Mouse (Mus musculus) ovary, adult 18-20 months (tissue): ENCODE results near the gene Ppm1l.
A peak's percentile ranks its signal among the peaks of the same experiment; 100 is the strongest.

Source experiments
- DNase-seq: peaks from one replicate; pipeline ENCODE4 v3.0.0; 2022; ENCODE audit warnings: low spot score, mixed read lengths

Ppm1l gene

GRCm38 (mm10) chr3:69316391-69317195 lies at the start of gene Ppm1l:
Gene Ppm1l, plus strand, starts transcription at chr3:69316861.
- DNase-seq, result peak; percentile 90

DNA sequence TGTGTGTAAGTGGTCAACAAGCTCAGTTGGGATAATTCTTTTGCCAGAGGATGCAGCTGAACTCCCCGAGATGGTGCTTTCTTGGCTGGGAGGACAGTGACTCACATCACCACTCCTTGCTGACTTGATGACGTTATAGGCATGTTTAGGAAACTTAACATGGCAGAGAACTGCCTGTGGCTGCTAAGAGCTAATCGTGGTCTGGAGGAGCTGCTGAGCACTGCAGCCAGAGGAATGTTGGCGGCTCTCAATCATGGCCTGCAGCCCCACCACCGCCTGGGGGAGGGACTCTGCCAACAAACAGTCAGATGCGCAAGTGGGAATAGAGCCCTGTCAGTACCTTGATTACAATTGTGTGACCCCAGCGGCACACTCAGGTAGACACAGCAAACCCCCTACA lies 44.8 kb upstream of the Ppm1l start:
- no peak for DNase-seq

- no peak for DNase-seq
Observed at GRCm38 (mm10) chr3:69274018-69274663, 42.5 kb upstream of the Ppm1l start.

- no peak for DNase-seq
Observed at GRCm38 (mm10) chr3:69274664-69275312, 41.9 kb upstream of the Ppm1l start.

DNA sequence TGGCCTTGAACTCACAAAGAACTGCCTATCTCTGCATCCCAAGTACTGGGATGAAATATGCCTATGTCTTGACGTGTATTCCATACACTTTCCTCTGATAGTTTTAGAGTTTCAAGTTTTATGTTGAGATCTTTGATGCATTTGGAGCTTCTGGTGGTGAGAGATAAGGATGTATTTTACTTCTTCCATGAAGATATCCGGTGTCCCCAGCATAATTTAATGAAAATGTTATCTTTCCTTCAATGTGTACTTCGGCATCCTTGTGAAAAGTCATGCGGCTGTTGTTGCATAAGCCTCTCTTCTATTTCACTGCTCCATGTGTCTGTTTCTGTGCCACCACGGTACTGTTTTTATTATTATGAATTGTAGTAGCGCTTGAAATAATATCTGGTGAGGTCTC lies 38.0 kb upstream of the Ppm1l start:
- no peak for DNase-seq

DNA sequence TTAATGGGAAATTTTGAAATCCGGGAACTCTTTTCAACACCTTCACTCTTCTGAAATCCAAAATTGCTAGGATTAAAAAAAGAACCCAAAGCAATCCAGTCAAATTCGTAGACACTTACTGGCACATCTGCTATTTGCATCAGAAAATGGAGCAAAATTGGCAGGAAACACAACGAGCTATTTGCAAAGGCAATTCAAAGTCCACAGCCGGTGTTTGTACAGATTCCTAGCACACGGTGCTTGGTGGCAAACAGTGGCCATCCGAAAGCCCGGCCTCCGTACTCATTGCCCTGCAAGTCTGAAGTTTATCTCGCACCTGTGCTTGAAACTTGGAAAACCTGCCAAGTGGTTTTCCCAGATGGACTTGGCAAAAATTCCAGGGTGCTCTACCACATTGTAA lies 34.3 kb upstream of the Ppm1l start:
- DNase-seq, result no peak

DNA sequence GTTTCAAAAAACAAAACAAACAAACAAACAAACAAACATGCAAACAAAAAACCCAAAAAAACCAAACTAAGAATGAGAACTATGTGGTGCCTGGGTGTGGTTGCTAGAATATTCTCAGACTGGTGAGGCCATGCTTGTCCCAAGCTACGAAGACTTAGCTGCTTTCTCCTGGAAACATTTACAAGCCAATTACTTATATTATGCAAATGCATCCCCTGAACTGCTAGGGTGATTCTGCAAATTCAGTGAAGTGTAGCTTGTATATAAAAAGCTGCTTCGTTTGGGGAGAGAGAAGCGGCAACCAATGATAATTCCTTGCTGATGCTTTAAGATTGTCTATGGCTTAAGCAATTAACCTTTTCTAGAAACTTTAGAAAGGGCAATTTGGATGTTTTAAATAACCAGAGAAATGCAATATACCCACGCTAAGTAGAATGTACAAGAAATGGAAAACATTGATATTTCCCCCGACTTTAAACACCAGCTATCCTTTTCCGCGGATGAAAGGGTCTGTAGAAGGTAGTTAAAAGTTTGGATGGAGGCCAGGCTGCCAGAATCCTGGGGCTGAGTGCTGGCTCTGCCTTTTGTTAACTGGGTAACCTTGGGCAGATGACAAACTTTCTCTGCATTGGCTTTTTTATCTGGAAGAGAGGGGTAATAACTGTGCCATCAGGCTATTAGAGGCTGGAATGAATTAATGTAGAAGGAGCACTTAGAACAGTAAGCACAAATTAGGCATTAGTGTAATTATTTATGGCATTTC lies 33.4 kb upstream of the Ppm1l start:
- DNase-seq, result no peak

- DNase-seq, result no peak
Observed at GRCm38 (mm10) chr3:69289833-69290232, 26.8 kb upstream of the Ppm1l start.

GRCm38 (mm10) chr3:69290294-69290693 lies 26.4 kb upstream of the Ppm1l start:
- DNase-seq, result peak; percentile 45

DNA sequence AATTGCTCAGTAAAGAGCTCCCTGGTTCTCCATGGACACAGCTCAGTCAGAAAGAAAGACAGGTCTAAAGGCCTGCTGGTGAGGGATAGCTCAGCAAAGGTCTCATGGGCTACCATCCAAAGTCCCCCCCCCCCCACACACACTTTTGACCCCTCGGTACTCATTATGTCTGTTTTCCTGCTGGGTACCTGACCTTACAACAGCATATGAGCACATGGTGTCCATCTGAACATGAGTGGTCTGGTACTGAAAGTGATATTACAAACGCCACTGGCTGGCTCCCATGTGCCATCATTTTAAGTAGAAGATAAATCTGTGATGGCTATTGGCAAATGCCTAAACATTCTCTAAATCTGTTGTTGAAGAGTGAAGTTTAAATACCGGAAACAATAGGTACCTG lies 25.8 kb upstream of the Ppm1l start:
- no peak for DNase-seq

DNA sequence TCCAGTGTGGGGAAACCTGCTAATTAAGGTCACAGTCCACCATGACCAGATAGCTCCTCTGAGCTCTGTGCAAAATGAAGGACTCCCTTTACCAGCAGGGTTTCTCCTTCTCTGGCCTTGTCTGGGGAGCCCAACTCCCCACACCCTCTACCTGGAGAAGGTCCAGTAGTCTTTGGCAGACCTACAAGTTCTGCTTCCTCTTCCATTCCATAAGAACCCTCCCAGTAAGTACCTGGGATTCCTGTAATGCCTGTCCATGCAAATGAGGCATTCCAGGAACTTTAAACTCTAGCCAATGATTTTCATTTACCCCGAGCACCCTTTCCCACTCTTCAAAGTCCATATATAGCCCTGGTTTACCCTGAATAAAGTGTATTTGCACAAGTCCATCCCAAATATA lies 24.0 kb upstream of the Ppm1l start:
- no peak for DNase-seq

DNA sequence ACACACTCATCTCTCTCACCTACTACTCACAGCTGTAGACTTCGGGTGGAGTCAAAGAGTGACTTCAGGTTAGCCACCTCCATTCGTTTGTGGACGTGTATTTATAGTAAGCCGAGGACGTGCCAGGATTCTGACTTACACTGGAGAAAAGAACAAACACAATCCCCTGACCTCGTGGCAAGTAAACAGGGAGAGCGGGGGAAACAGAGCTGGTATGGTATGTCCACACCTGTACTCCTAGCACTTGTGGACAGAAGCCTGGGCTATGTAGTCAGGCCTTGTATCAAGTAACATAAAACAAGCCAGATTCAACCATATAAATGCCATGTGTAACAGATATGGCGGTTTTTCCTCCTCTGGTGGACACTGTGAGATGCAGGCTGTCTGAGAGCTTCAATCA lies 20.4 kb upstream of the Ppm1l start:
- DNase-seq, result no peak

DNA sequence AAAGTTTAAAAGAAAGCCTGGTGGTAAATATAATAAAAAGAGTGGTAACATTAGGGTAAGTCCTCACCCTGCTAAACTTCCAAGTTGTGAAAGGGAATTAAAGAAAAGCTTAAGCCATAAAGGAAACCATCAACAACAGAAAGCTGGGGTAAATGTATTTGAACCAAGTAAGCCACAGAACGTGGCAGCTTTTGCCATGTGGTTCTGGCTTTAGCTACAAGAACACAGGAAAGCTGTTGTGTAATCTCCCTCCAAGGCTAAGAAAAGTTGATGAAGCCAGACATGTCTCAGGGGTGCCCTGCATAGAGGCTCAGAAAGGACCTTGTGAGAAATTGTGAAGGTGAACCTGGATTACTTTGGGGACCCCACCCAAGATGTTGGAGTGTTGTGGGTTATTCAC lies 16.5 kb upstream of the Ppm1l start:
- DNase-seq, result no peak

DNA sequence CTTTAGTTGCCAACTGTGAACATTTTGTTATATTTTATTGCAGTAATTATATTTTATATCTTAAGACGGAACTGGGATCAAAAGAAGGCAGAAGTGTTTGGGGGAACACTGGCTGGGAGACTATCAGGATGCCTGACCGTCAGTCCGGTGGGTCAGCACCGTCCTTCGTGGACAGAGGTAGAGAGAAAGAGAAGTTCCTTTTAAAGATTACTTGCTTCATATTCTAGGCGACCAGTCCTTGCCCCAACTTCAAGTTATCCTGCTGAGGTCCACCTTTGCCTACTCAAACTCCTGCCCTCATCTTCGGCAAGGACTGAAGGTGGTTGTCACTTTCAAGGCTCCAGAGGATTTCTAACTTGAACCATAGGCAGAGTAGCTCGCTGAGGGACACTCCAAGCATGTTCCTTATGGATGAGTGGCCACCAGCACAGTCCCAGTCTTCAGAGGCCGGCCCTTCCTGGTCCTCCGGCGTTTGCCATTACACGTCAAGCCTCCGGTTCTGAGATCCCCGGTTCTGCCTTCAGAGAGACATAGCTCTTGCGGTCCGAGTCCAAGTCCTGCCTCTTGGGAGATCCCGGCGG lies 761 bp upstream of the Ppm1l start:
- DNase-seq, result no peak

DNA sequence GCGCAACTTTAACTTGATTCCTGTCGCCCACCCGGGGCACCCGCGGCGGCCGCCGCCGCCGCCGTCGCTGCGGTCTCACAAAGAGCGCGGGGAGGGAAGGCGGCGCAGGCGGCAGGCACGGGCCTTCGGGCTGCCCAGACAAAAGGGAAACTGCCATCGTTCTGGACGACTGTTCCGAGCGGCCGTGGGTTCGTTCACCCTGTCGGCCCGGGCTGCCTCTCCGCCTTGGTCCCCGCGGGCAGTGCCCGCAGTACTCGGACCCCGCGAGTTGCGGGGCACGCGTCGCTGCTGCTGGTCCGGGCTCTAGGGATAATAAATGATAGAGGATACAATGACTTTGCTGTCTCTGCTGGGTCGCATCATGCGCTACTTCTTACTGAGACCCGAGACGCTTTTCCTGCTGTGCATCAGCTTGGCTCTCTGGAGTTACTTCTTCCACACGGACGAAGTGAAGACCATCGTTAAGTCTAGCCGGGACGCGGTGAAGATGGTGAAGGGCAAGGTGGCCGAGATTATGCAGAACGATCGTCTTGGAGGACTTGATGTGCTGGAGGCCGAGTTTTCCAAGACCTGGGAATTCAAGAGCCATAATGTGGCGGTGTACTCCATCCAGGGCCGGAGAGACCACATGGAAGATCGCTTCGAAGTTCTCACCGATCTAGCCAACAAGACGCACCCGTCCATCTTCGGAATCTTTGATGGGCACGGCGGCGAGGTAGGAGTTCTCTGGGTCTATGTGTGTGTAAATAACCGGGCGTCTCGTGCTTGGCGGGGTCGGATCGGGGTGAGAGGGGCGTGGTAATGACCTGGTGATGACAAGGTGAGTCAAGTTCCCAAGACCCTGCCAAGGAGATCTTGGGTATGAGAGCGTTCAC lies 827 bp downstream of the Ppm1l start:
- DNase-seq, result no peak

GRCm38 (mm10) chr3:69318131-69318951 lies 1.7 kb downstream of the Ppm1l start:
- DNase-seq, result no peak

DNA sequence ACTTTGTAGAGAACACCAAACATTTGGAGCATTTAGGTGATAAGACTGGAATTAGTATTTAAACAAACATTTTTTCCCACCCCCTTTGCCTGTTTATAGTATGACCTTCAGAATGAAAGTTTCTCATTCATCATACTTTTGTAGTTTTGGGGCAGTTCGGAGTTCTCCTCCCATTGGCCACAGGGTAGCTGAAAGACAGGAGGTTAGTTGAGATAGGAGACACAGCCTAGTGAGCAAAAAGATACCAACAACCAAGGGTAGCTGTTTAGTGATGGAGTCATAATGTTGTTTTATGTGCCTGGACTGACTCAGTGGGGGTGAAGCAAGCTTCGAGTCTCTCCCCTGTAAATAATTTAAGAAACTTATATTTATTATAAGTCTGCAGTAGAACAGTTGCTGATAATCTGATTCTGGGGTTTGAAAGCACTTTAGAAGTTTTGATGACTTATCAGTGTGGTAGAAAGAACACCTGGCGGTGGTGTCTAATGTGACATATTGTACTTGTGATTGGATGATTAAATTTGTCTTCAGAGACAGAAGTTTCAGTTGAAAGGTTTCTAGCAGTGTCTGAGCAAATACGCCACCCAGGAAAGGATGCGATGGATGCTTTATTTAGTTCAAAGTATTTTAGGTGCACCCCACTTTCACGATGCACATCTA lies 2.5 kb downstream of the Ppm1l start:
- no peak for DNase-seq

DNA sequence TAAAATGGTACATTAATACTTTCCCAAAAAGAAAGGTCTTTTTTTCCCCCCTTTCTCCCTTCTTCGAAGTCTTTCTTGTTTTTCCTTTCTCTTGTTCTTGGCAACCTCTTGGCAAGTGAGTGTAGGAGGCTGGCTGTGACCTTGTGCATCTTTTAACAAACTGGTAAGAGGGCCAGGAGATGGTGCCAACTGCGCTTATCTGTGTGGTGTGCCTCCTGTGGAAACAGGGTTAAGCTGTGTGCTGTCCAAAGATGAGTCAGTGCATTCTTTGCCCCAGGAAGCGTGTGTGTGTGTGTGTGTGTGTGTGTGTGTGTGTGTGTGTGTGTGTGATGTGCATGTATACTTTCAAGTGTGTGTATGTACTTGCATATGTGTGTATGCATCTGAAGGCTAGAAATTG lies 7.3 kb downstream of the Ppm1l start:
- DNase-seq, result peak; percentile 87

GRCm38 (mm10) chr3:69329910-69330309 lies 13.2 kb downstream of the Ppm1l start:
- no peak for DNase-seq

DNA sequence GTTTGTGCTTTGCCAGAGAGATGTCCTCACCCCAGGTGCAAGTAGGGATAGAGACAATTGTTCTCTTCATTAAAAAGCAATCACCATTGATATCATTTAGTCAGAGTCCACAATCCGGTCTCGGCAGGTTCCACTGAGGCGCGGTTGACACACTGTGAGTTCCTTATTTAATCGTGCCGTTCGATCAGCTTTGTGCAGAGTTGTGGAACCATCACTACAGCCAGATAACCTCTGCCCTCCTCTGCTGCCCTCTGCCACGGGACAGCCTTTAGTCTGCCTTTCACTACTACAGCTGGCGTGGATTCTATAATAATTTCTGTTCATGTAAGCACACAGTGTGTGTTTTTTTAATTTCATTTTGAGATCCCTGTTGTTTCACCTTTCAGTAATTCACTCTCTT lies 17.2 kb downstream of the Ppm1l start:
- no peak for DNase-seq
